Mouse (Mus musculus) small intestine, adult 2 months (tissue): Measurements from ENCODE around the gene Atp6v0a1.

Experiments
- CTCF ChIP-seq: fragments of 200-500 bp; IDR thresholded peaks from 2 replicates; pipeline ENCODE4 v1.5.1; 2012; ENCODE audit warnings: low read depth, mild to moderate bottlenecking, control low read depth, inconsistent platforms, low read length, moderate library complexity, mixed read lengths; ENCODE audit not compliant: insufficient replicate concordance, insufficient read length; ENCODE audit errors: extremely low read depth
- POLR2A ChIP-seq: fragments of 200-500 bp; IDR thresholded peaks from 2 replicates; pipeline ENCODE4 v1.6.1; 2012; ENCODE audit warnings: low read depth, mild to moderate bottlenecking, control low read depth, inconsistent platforms, low read length, moderate library complexity

DNA sequence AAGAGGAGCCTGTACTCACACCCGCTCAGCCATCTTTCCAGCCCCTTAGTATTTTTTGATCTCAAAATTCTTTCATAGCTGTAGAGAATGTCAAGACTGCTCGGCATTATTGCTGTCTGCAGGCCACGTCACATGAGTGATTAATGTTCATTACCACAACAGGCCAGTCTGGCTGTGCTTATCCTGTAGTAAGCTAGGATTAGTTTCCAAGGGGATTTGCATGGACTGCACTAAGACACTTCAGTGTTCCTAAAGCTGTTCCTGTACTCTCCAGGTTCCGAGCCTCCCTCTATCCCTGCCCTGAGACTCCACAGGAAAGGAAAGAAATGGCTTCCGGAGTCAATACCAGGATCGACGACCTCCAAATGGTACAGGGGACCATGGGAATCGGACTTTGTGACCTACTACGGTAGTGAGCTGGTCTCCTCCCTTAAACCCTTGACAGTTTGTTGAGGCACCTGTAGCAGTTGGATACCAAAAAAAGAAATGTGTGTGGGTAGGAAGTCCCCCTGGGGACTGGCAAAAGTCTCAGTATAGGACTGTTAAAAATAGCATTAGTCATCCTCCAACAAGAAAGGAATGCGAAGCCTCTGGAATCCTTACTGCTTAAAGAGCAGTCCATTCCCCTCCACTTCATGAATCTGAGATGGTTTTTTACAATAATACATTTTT lies 21.0 kb downstream of the Atp6v0a1 start:
- TF ChIP-seq POLR2A (no peak), CTCF (no peak)
